Mouse (Mus musculus): ENCODE results near the gene Eif4b.
A peak's percentile ranks its signal among the peaks of the same experiment; 100 is the strongest.

- 0 out of 2 replicates have a peak, but pooled peaks have one; percentile 22 for TF ChIP-seq POLR2A (IDR thresholded peaks at IDR 0.05; ENCODE audit: extremely low read depth, insufficient read depth, low read length)
- TF ChIP-seq CTCF (IDR thresholded peaks at IDR 0.05; ENCODE audit: low read depth, low read length): 0 out of 2 replicates have a peak, but pooled peaks have one; percentile 3
These were observed 62.7 kb downstream of the Eif4b start, which contains the start of gene Spryd3 for GRCm38 (mm10) chr15:102136129-102136758.
